Mouse (Mus musculus) embryonic facial prominence, embryonic 10.5 days (tissue): Measurements from ENCODE around the gene Tanc2. TPM values are rescaled to one million over a fixed set of nuclear protein-coding genes. Genes with fewer than 3 reads are reported as not detected.

Experiments
- DNase-seq: peaks from one replicate; pipeline ENCODE4 v3.0.0-alpha.2; 2017; ENCODE audit warnings: low spot score
- H3K27ac ChIP-seq: fragments of 300-500 bp; sonication (generic); replicated peaks from 2 replicates; pipeline ENCODE4 v1.5.1; 2016; ENCODE audit warnings: mild to moderate bottlenecking
- H3K27me3 ChIP-seq: fragments of 300-500 bp; sonication (generic); replicated peaks from 2 replicates; pipeline ENCODE4 v1.6.1; 2016; ENCODE audit warnings: low read depth, mild to moderate bottlenecking; ENCODE audit not compliant: poor library complexity, severe bottlenecking
- H3K36me3 ChIP-seq: fragments of 300-500 bp; sonication (generic); replicated peaks from 2 replicates; pipeline ENCODE4 v1.6.1; 2016; ENCODE audit warnings: mild to moderate bottlenecking, moderate library complexity
- H3K4me1 ChIP-seq: fragments of 300-500 bp; sonication (generic); 2 replicates; pipeline ENCODE4 v1.6.1; 2016
- H3K4me3 ChIP-seq: fragments of 300-500 bp; sonication (generic); 2 replicates; pipeline ENCODE4 v1.5.1; 2016; ENCODE audit warnings: mild to moderate bottlenecking, moderate library complexity
- H3K9me3 ChIP-seq: fragments of 300-500 bp; sonication (generic); 2 replicates; pipeline ENCODE4 v1.6.1; 2016; ENCODE audit warnings: mild to moderate bottlenecking
- WGBS: fragments of 180-500 bp; shearing (Covaris S2); methylation state at CpG from one replicate; pipeline ENCODE4 v1.1.7; 2016; 5-methylcytosine and 5-hydroxymethylcytosine counted together
- polyA plus RNA-seq: library from polyadenylated mRNA; unstranded; fragments of >200 nt; fragmentation: Nextera tagmentation; extraction: Ambion mirVana; gene quantifications from 2 replicates; pipeline ENCODE4 v1.2.1, GENCODE M21; 2016

Tanc2 gene
- polyA plus RNA-seq, 1 experiment from 2014 or later = 10.0 TPM

DNA sequence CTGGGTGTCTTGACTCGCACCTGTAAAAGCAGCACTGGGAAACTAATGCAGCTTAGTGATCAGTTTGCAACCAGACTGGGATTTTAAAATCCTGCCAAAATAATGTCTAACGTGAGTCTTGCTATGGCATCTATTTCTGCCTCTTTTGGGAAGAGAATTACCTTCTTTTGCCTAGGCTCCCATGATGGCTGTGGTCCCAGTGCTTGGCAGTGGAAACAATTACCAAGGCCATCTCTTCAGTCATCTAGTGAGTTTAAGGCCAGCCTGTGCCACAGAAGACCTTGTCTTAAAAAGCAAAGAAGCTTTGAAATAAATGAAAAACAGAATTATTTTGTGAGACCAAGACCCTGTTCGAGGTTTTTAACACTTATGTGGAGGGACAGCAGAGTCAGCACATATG lies 213.9 kb downstream of the Tanc2 start:
- DNase-seq = no peak
- H3K27me3 ChIP-seq = no peaks in the 10 kb centered on the region
- H3K9me3 ChIP-seq = no peaks in the 10 kb centered on the region
- H3K27ac ChIP-seq = no peak overlapping the region
- no peak overlapping the region for H3K4me3 ChIP-seq
- WGBS = 91% methylated on average over 3 of the region's 3 CpGs
- no peaks in the 10 kb centered on the region for H3K4me1 ChIP-seq
- no peaks in the 10 kb centered on the region for H3K36me3 ChIP-seq

DNA sequence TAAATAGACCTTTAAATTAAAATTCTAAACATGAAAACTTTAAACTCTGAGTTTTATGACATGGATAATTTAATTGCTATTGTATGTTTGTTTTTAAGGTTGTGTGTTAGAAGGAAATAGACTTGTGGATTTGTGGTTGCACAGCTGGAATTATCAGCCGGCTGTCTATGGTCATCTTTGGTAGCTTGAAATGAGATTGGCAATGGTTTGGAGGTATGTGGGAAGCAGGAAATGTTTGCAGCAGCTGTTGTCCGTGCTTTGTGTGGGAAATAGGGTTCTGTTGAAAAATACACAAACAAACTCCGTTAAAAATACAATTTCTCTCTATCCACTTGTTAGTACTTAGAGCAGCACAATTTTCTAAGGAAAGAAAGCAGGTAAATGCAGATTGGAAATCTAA lies 215.0 kb downstream of the Tanc2 start:
- no peak overlapping the region for H3K4me3 ChIP-seq
- no peaks in the 10 kb centered on the region for H3K4me1 ChIP-seq
- 81% methylated on average over 3 of the region's 3 CpGs for WGBS

DNA sequence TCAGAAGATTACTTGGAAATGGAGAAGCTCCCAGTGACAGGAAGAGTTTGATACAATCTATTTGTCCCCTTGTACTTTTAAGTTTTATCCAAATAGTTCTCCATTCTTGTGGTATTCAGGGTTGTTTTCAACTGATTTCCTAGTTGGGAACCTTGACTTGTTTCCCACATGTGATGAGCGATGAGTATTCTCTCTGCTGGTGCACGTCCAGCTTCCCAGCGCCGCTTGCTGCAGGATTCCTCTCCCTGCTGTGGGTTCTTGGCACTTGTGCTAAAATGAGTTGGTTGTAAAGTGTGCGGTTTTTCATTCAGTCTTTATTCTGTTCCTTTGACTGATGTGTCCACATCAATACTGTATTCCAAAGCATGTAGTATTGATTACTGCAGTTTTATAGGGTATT lies 217.3 kb downstream of the Tanc2 start:
- Histone ChIP-seq H3K4me1 (no peaks in the 10 kb centered on the region), H3K27ac (no peak overlapping the region), H3K27me3 (no peaks in the 10 kb centered on the region), H3K4me3 (no peak overlapping the region), H3K36me3 (peaks cover 11% of the 10 kb centered on the region), H3K9me3 (no peaks in the 10 kb centered on the region)
- DNase-seq = no peak
- WGBS = 90% methylated on average over 5 of the region's 5 CpGs

More for the DNA sequence above, 215.0 kb downstream of the Tanc2 start:
- no peak for DNase-seq
- Histone ChIP-seq H3K9me3 (no peaks in the 10 kb centered on the region), H3K27ac (no peak overlapping the region), H3K36me3 (no peaks in the 10 kb centered on the region), H3K27me3 (no peaks in the 10 kb centered on the region)

DNA sequence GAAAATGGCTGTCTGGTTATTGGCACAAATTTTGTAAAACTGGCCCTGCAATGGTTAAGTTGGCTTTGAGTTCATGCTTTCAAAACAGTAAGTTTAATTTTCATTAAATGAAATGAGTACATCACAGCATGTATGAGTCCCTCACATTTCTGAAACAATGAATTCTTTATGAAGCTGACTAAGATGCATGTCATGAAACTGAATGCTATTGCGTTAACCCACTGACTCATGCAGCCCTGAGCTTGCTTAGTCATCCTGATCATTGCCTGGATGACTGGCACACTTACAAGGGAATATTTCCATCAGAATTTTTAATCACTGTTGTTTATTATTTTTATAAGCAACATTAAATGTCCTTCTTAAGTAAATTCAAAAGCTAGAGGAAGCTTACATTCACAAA lies 233.5 kb downstream of the Tanc2 start:
- H3K27ac ChIP-seq = no peak overlapping the region
- no peak overlapping the region for H3K4me3 ChIP-seq
- WGBS = 83% methylated on average over 1 of the region's 1 CpGs
- H3K36me3 ChIP-seq = no peaks in the 10 kb centered on the region; the same call in 1 of the 2 replicates
- H3K4me1 ChIP-seq = 0 out of 2 replicates have a peak, but pooled peaks cover 3% of the 10 kb centered on the region
- H3K27me3 ChIP-seq = no peaks in the 10 kb centered on the region
- DNase-seq = no peak
- H3K9me3 ChIP-seq = no peaks in the 10 kb centered on the region

DNA sequence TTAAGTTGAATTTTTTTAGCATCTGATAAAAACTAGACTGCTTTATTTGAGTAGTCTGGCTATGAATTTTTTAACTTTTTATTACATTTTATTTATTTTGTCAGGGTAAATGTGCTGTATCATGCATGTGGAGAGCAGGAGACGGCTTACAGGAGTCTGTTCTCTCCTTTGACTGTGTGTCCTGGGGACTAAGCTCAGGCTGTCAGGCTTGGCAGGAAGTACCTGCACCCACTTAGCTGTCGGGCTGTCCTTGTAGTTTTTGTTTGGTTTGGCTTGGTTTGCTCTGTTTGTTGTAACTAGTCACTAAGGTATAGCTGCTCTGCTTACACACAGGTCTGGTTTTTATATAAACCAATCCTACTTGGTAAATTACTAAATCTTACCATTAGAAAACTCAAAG lies 234.0 kb downstream of the Tanc2 start:
- no peak overlapping the region for H3K4me3 ChIP-seq
- no peak overlapping the region for H3K27ac ChIP-seq
- H3K36me3 ChIP-seq = no peaks in the 10 kb centered on the region; the same call in 1 of the 2 replicates
- 57% methylated on average over 2 of the region's 2 CpGs for WGBS
- 0 out of 2 replicates have a peak, but pooled peaks cover 3% of the 10 kb centered on the region for H3K4me1 ChIP-seq
- DNase-seq = no peak
- H3K9me3 ChIP-seq = no peaks in the 10 kb centered on the region
- H3K27me3 ChIP-seq = no peaks in the 10 kb centered on the region

DNA sequence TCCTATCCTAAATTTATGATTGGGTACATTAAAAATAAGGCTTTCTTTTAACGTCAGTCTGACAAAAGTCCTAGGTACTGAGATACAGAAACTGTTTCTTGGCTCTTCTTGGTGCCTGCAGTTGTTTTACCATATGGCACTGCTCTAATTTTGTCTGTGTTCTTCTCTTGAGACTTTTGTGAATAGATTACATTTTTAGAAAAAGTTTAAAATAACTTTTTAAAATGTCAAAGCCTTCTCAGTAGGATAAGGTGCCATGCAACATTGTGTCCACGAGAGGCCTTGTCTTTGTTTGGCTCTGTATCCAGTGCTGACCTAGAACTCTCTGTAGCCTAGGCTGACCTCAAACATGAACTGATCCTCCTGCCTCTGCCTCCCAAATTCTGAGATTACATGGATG lies 238.4 kb downstream of the Tanc2 start:
- 89% methylated on average over 2 of the region's 2 CpGs for WGBS
- H3K9me3 ChIP-seq = no peaks in the 10 kb centered on the region
- H3K27me3 ChIP-seq = no peaks in the 10 kb centered on the region
- no peaks in the 10 kb centered on the region for H3K36me3 ChIP-seq
- H3K4me3 ChIP-seq = no peak overlapping the region
- DNase-seq = no peak
- H3K4me1 ChIP-seq = 0 out of 2 replicates have a peak, but pooled peaks cover 3% of the 10 kb centered on the region
- no peak overlapping the region for H3K27ac ChIP-seq

DNA sequence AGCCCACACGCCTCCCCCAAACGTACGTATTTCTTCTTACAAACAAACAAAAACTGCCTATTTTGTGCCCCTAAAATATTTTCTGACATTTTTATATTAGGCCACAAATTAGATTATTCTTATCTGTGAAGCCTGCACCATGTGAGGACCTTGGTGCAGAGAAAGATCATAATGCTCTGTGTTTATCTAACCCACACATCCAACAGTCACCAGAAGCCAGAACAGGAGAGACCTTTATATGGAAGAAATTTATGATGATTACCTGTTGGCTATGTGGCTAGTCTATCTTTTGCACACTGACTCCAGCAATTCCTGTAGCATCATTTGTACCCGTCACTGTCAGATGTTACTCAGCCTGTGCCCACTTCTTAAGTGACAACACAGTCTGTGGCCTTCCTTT lies 245.4 kb downstream of the Tanc2 start:
- no peaks in the 10 kb centered on the region for H3K4me1 ChIP-seq
- H3K27ac ChIP-seq = no peak overlapping the region
- H3K4me3 ChIP-seq = no peak overlapping the region
- H3K36me3 ChIP-seq = peaks cover 14% of the 10 kb centered on the region
- no peaks in the 10 kb centered on the region for H3K27me3 ChIP-seq
- DNase-seq = no peak
- WGBS = 92% methylated on average over 4 of the region's 4 CpGs
- no peaks in the 10 kb centered on the region for H3K9me3 ChIP-seq

DNA sequence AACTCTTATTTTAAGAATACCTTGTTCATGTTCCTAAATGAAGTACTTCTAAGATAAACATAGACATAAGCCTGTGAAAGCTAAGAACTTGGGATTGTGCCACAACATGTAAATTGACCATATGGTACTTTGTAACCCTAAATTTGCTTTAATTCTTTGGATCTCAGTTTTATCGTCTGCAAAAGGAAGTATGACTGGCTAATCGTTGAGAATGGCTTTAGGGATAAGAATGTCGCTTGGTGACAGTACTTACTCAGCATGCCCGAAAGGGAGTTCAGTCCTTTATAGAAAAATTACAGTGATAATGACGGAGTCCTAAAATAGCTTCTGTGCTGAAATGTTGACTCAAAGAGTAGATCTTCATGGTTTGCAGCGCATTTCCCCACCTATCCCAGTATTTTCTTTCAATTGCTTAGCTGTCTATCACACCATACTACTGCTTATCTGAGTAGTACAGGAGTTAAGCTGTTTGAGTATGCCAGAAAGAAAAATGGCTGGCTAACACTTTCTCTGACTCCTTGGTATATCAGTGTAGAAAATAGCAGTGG lies 246.6 kb downstream of the Tanc2 start:
- no peaks in the 10 kb centered on the region for H3K9me3 ChIP-seq
- WGBS = 95% methylated on average over 6 of the region's 6 CpGs
- H3K27ac ChIP-seq = no peak overlapping the region
- peaks cover 14% of the 10 kb centered on the region for H3K36me3 ChIP-seq
- no peak for DNase-seq
- H3K4me1 ChIP-seq = no peaks in the 10 kb centered on the region
- H3K4me3 ChIP-seq = no peak overlapping the region
- H3K27me3 ChIP-seq = no peaks in the 10 kb centered on the region

DNA sequence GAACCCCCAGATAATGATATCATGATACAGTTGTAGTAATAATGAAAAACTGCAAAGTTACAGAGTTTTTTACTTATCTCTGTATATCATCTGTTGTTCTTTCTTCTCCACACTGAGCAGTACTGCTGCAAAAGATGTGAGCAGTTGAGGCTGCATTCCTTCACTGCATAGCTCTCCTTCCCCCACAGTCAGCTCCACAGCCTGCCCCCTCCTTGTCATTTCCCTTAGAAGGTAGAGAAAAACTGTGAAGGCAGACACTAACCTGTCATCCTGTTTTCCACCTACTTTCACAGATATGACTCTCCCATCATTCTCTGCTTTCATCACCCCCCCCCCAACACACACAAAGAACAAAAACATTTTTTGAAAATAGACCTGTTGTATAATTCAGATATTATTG lies 248.2 kb downstream of the Tanc2 start:
- Histone ChIP-seq H3K36me3 (peaks cover 14% of the 10 kb centered on the region), H3K27ac (no peak overlapping the region), H3K4me3 (no peak overlapping the region), H3K4me1 (no peaks in the 10 kb centered on the region), H3K9me3 (no peaks in the 10 kb centered on the region), H3K27me3 (no peaks in the 10 kb centered on the region)
- DNase-seq = no peak

DNA sequence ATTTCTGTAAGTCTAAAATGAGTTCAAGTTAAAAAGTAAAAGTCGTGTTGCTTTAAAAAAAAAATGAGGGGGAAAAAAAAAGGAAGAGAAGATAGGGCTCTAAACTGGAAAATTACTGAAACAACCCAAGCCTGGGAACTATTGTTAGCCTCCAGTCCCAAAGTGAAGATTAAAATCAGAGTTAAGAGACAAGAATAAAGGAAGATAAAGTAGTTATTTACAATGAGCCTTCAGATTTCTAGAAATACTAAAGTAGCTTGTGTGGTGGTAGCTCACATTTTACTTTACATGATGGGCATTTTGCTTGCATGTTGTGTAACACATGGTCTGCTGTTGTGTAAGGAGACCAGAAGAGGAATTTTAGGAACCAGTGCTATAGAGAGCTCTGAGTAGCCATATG lies 256.1 kb downstream of the Tanc2 start:
- Histone ChIP-seq H3K4me1 (no peaks in the 10 kb centered on the region), H3K36me3 (peaks cover 9% of the 10 kb centered on the region), H3K27ac (no peak overlapping the region), H3K27me3 (no peaks in the 10 kb centered on the region), H3K4me3 (no peak overlapping the region), H3K9me3 (no peaks in the 10 kb centered on the region)
- DNase-seq = no peak
- WGBS = 83% methylated on average over 1 of the region's 1 CpGs

DNA sequence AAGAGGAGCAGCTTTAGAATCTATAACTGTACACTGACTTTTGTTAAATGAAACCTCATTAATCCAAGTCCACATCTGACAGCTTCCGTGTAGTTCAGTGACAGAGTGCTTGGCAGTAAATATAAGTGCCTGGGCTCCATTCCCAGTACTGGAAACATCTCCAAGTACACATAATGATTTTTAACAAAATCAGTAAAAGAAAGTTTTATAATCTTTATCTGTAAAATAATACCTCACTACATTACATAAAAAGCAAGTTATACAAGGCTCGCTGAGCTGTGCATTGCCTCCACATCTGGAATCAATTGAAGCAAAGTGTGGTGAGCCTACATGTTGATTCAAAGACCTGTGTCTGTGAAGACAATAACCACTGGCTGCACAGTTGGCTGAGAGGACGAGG lies 265.7 kb downstream of the Tanc2 start:
- no peak overlapping the region for H3K27ac ChIP-seq
- peaks cover 4% of the 10 kb centered on the region; the same call in 1 of the 2 replicates for H3K4me1 ChIP-seq
- H3K9me3 ChIP-seq = no peaks in the 10 kb centered on the region
- no peaks in the 10 kb centered on the region for H3K27me3 ChIP-seq
- no peak overlapping the region for H3K4me3 ChIP-seq
- WGBS = 43% methylated on average over 3 of the region's 3 CpGs
- H3K36me3 ChIP-seq = peaks cover 12% of the 10 kb centered on the region
- peak; percentile 10 for DNase-seq

DNA sequence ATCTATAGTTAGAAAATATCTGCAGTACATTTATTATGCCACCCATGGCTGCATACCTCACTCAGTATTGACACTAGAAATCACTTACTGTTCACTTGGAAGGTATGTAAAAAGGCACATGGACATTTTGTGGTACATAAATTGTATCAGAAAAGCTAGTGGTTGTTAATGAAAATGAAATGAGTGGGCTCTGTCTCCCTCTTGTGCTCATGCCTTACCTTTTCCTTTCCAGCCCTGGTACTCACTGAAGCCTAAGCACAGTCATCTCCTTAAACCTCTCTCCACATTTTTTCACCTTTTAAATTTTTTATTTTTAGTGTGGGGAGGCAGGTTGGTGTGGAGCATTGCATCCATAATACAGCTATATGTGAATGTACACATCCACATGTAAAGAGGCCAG lies 268.3 kb downstream of the Tanc2 start:
- H3K4me3 ChIP-seq = no peak overlapping the region

DNA sequence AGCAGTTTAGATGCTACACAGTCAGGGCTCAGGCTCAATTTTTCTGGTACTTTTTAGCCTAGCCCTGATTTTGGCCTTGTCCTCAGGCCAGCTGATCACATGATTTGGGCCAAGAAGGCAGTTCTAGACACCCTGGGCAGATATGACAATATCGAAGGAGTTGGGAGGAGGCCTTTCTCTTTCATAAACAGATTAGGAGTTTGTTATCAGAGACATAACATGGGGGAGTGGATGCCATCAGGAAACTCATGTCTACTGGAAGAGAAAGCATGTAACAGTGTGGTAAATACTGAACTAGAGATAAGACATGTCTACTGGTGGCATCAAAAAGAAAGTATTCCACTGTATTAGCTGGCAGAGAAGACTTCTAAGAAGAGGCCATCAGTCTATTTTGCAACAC lies 295.8 kb downstream of the Tanc2 start:
- 98% methylated on average over 1 of the region's 1 CpGs for WGBS
- H3K4me1 ChIP-seq = no peaks in the 10 kb centered on the region
- no peaks in the 10 kb centered on the region for H3K27me3 ChIP-seq
- no peak for DNase-seq
- H3K27ac ChIP-seq = no peak overlapping the region
- H3K36me3 ChIP-seq = peaks cover 6% of the 10 kb centered on the region
- H3K4me3 ChIP-seq = no peak overlapping the region
- no peaks in the 10 kb centered on the region for H3K9me3 ChIP-seq

More for the DNA sequence above, 268.3 kb downstream of the Tanc2 start:
- Histone ChIP-seq H3K4me1 (peaks cover 4% of the 10 kb centered on the region; the same call in 1 of the 2 replicates), H3K36me3 (peaks cover 12% of the 10 kb centered on the region), H3K27me3 (no peaks in the 10 kb centered on the region), H3K27ac (no peak overlapping the region), H3K9me3 (no peaks in the 10 kb centered on the region)
- no peak for DNase-seq

DNA sequence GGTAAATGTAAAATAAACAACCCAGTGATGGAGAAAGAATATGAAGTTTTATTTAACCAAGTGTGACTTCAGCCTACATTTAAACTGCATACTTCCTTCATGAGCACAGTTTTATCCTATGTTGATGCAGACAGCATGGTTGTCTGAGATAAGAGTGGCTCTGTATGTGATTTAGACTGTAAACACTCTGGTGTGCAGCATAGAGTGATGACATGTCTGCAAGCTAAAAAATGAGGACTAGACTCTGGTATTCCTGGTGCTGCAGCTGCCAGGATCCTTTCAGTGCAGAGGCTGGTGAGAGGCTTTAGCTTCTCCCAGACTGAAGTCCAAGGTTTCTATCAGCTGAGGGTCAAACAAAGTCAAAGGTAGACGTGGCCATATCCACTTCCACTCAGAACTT lies 297.5 kb downstream of the Tanc2 start:
- Histone ChIP-seq H3K4me3 (no peak overlapping the region), H3K36me3 (peaks cover 6% of the 10 kb centered on the region), H3K9me3 (no peaks in the 10 kb centered on the region), H3K27me3 (no peaks in the 10 kb centered on the region), H3K4me1 (no peaks in the 10 kb centered on the region), H3K27ac (no peak overlapping the region)
- DNase-seq = no peak
- 81% methylated on average over 1 of the region's 1 CpGs for WGBS
